Mouse (Mus musculus) lung, postnatal 0 days (tissue): Measurements from ENCODE around the gene Gnao1.

Experiments used
- CTCF ChIP-seq: IDR thresholded peaks from 2 replicates; pipeline ENCODE4 v1.5.1; 2016; ENCODE audit warnings: antibody characterized with exemption, mild to moderate bottlenecking
- EP300 ChIP-seq: IDR thresholded peaks from 2 replicates; pipeline ENCODE4 v1.6.1; 2016; ENCODE audit warnings: antibody characterized with exemption, mild to moderate bottlenecking, control low read depth

GRCm38 (mm10) chr8:94011076-94012012 lies 201.6 kb downstream of the Gnao1 start:
- TF ChIP-seq CTCF (no peak), EP300 (no peak)
